Mouse (Mus musculus): ENCODE results near the gene Fam114a2. TPM values are rescaled to one million over a fixed set of nuclear protein-coding genes. Genes with fewer than 3 reads are reported as not detected.

The Fam114a2 gene
- total RNA-seq, 2 experiments from 2014 or later, result 31.8 to 33.1 TPM

GRCm38 (mm10) chr11:57445237-57445962, 73.0 kb downstream of the Fam114a2 start:
- no peak for DNase-seq (ENCODE audit: low spot score in 2 of 2)

GRCm38 (mm10) chr11:57434153-57434552, 84.3 kb downstream of the Fam114a2 start:
- DNase-seq (ENCODE audit: low spot score in 2 of 2), result no peak

Other genes with a start within 250 kb of the Fam114a2 start
- 10 to 100 TPM; 24.6 to 29.3 TPM for gene Mfap3, start within 50 bp of the Fam114a2 start, total RNA-seq (2021)
- 1 to 10 TPM; 6.4 to 6.6 TPM for gene Galnt10, start 126.8 kb upstream of the Fam114a2 start, total RNA-seq (2021)